Mouse (Mus musculus): ENCODE data around the gene Cldnd2.

GRCm38 (mm10) chr7:43481191-43481590, 40.6 kb downstream of the Cldnd2 start:
- TF ChIP-seq EP300 (IDR thresholded peaks at IDR 0.05), result no peak
- no peak for TF ChIP-seq CTCF (IDR thresholded peaks at IDR 0.05)
